Mouse (Mus musculus) stomach, embryonic 15.5 days (tissue): ENCODE data around the gene Strn3. TPM values are rescaled to one million over a fixed set of nuclear protein-coding genes. Genes with fewer than 3 reads are reported as not detected.
"Not testable (repeated sequence)": the region's sequence is repeated elsewhere in the genome, so short reads cannot be mapped to it uniquely, and the experiment has no call there.

Experiments used
- ATAC-seq: fragments of 200-750 bp; cut with Nextera tagmentation; 2 replicates; pipeline ENCODE4 v1.8.0; 2017; ENCODE audit warnings: low read depth, moderate number of reproducible peaks, moderate TSS enrichment; ENCODE audit not compliant: insufficient read depth, low FRiP score
- H3K27ac ChIP-seq: fragments of 300-500 bp; sonication (generic); 2 replicates; pipeline ENCODE4 v1.5.1; 2015; ENCODE audit warnings: mild to moderate bottlenecking, inconsistent platforms
- H3K27me3 ChIP-seq: fragments of 300-500 bp; sonication (generic); replicated peaks from 2 replicates; pipeline ENCODE4 v1.6.1; 2015; ENCODE audit warnings: inconsistent platforms
- H3K36me3 ChIP-seq: fragments of 300-500 bp; sonication (generic); 2 replicates; pipeline ENCODE4 v1.6.1; 2015; ENCODE audit warnings: inconsistent platforms
- H3K4me1 ChIP-seq: fragments of 300-500 bp; sonication (generic); 2 replicates; pipeline ENCODE4 v1.6.1; 2015; ENCODE audit warnings: inconsistent platforms
- H3K4me2 ChIP-seq: fragments of 300-500 bp; sonication (generic); 2 replicates; pipeline ENCODE4 v1.6.1; 2015; ENCODE audit warnings: mild to moderate bottlenecking, inconsistent platforms
- H3K4me3 ChIP-seq: fragments of 300-500 bp; sonication (generic); replicated peaks from 2 replicates; pipeline ENCODE4 v1.5.1; 2015; ENCODE audit warnings: inconsistent platforms
- H3K9ac ChIP-seq: fragments of 300-500 bp; sonication (generic); 2 replicates; pipeline ENCODE4 v1.6.1; 2015; ENCODE audit warnings: inconsistent platforms
- H3K9me3 ChIP-seq: fragments of 300-500 bp; sonication (generic); 2 replicates; pipeline ENCODE4 v1.6.1; 2016; ENCODE audit warnings: inconsistent platforms
- WGBS: fragments of 180-500 bp; shearing (Covaris S2); methylation state at CpG from one replicate; pipeline ENCODE4 v1.1.7; 2015; 5-methylcytosine and 5-hydroxymethylcytosine counted together
- polyA plus RNA-seq: library from polyadenylated mRNA; unstranded; fragments of >200 nt; fragmentation: Nextera tagmentation; extraction: Ambion mirVana; gene quantifications from 2 replicates; pipeline ENCODE4 v1.2.1, GENCODE M21; 2015

The Strn3 gene
- polyA plus RNA-seq, 1 experiment from 2014 or later, result 40.6 TPM

DNA sequence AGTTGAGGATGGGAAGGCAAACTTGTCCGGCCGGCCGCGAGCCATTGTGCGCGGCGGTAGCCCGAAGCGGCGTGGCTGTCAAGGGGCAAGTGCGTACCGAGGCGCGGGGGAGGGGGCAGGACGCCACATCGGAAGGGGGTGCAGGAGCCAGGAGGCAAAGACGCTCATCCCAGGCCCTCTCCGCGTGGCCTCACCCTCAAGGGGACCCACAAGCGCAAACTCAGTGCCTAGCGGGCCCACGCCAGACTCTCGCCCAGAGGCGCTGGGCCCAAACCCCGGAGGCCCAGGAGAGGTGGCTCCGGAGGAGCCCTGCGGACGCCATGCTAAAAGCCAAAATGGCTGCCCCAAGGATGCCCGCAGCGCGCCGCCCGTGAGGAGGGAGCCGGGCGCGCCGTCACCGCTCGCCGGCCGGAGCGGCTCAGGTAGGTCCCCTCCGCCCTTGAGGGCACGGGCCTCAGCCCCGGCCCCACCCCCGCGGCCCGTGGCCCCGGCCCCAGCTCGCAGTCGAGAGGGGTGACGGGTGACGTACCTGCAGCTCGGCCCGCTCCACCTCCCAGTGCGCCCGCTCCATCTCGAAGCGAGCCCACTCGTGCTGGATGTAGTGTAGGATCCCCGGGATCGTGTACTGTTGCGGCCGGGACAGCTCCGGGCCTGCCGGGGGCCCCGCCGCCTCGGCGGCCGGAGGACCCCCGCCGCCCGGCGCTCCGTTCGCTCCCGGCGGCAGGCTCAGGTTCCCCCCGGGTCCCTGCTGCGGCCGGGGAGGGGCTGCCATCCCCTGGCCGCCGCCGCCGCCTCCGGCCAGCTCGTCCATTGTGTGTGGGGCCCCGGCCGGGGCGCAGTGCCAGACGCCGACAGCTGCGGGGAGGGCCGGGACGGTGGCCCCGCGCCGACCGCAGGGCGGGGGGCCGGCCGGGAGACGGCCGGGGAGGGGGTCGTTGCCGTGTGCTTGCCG lies 528 bp downstream of the Strn3 start, which contains the start of gene Ap4s1:
Gene Ap4s1 (plus strand): TSS at position 141 of the 952 bp plus-strand sequence.
- Histone ChIP-seq H3K9me3 (no peaks in the 10 kb centered on the region), H3K4me2 (peak within 1 kb of the TSS; percentile 59), H3K4me1 (peaks cover 3% of the 10 kb centered on the region; the same call in 1 of the 2 replicates), H3K27me3 (no peaks in the 10 kb centered on the region), H3K9ac (peak within 1 kb of the TSS; percentile 98), H3K36me3 (no peaks in the 10 kb centered on the region), H3K27ac (peak within 1 kb of the TSS; percentile 99), H3K4me3 (peak within 1 kb of the TSS; percentile 98)
- peak; percentile 67 for ATAC-seq
- WGBS, result under 1% methylated on average over 92 of the region's 108 CpGs

DNA sequence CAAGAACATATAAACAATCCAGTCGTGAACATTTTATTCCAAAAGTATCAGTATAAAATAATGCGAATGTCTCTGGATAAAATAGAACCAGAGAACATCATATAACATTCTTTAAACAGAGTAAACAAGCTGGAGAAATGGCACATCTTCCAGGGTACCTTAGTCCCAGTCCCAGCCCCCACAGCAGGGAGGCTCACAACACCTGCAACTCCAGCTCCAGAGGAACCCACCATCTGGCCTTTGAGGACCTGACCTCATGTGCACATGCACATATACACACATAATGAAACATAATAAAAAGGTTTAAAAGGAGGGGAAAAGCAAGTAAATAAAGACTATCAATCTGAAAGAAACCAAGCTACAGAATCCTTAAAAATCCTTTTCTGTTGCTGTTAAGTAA lies 3.2 kb downstream of the Strn3 start:
- Histone ChIP-seq H3K4me1 (peaks cover 3% of the 10 kb centered on the region; the same call in 1 of the 2 replicates), H3K4me3 (no peak overlapping the region), H3K9me3 (no peaks in the 10 kb centered on the region), H3K27ac (no peak overlapping the region), H3K36me3 (no peaks in the 10 kb centered on the region), H3K9ac (no peak overlapping the region), H3K27me3 (no peaks in the 10 kb centered on the region), H3K4me2 (no peak overlapping the region)
- ATAC-seq, result no peak
- WGBS, result 73% methylated on average over 2 of the region's 2 CpGs

DNA sequence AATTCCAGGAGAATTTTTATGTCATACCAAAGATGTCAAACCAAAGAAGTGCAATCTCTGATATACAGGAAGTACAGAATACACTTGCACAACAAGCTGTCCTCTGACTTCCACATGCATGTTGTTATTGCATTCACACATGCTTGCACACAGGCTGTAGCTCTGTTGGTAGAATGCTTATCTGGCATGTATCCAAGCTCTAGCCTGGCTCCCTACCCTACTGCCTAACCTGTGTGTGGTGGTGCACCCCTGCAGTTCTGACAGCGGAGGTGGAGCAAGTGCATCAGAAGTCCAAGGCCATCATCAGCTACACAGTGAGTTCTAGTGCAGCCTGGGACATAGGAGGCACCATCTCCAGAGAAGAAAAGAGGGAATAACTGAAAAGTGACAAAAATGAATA lies 12.9 kb downstream of the Strn3 start:
- Histone ChIP-seq H3K36me3 (no peaks in the 10 kb centered on the region), H3K27ac (no peak overlapping the region), H3K4me1 (peaks cover 5% of the 10 kb centered on the region; the same call in 1 of the 2 replicates), H3K9me3 (no peaks in the 10 kb centered on the region), H3K4me2 (no peak overlapping the region), H3K27me3 (no peaks in the 10 kb centered on the region), H3K9ac (no peak overlapping the region), H3K4me3 (no peak overlapping the region)
- WGBS, result 80% methylated on average over 1 of the region's 1 CpGs
- ATAC-seq, result no peak

DNA sequence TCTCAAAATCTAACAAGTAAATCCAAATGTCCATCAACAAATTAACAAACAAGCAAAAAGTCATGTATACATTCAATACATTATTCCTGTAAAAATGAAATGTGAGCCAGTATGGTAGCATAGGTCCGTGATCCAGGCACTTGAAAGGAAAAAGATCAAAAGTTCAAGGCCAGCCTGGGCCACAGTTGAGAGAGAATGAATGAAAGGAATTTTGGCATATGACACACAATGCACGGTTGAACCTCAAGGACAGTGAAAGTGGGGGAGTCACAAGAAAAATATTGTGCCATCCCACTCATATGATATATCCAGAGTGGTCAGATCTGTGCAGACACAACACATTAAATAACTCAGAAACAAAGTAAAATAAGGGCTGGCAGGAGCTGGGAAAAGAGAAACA lies 15.3 kb downstream of the Strn3 start:
- Histone ChIP-seq H3K36me3 (no peaks in the 10 kb centered on the region), H3K4me1 (peaks cover 7% of the 10 kb centered on the region; the same call in 1 of the 2 replicates), H3K27me3 (no peaks in the 10 kb centered on the region), H3K4me3 (no peak overlapping the region), H3K4me2 (no peak overlapping the region), H3K9ac (no peak overlapping the region), H3K9me3 (no peaks in the 10 kb centered on the region), H3K27ac (no peak overlapping the region)
- WGBS, result 49% methylated on average over 2 of the region's 2 CpGs
- ATAC-seq, result no peak

DNA sequence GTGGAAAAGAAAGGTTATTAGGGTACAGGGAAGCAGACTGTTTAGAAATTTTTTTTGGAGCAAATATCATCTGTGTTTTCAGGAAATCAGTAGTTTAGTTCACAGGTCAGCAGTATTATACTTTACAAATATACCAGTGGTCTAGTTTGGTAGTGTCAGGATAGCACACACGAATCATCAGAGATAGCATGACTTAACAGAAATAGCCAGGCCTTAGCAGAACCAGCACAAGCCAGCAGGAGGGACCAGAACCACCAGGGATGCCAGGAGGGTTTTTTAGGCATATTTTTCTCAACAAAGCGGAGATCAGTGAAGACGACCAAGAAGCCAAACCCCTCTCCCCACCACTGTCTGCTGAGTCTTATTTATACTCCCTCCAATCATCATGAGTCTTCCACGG lies 18.4 kb downstream of the Strn3 start:
- H3K9ac ChIP-seq, result no peak overlapping the region
- no peaks in the 10 kb centered on the region for H3K36me3 ChIP-seq
- H3K4me3 ChIP-seq, result no peak overlapping the region
- no peaks in the 10 kb centered on the region for H3K9me3 ChIP-seq
- H3K27ac ChIP-seq, result no peak overlapping the region
- ATAC-seq, result no peak
- H3K27me3 ChIP-seq, result no peaks in the 10 kb centered on the region
- 64% methylated on average over 4 of the region's 4 CpGs for WGBS
- H3K4me2 ChIP-seq, result no peak overlapping the region
- 0 out of 2 replicates have a peak, but pooled peaks cover 5% of the 10 kb centered on the region for H3K4me1 ChIP-seq

DNA sequence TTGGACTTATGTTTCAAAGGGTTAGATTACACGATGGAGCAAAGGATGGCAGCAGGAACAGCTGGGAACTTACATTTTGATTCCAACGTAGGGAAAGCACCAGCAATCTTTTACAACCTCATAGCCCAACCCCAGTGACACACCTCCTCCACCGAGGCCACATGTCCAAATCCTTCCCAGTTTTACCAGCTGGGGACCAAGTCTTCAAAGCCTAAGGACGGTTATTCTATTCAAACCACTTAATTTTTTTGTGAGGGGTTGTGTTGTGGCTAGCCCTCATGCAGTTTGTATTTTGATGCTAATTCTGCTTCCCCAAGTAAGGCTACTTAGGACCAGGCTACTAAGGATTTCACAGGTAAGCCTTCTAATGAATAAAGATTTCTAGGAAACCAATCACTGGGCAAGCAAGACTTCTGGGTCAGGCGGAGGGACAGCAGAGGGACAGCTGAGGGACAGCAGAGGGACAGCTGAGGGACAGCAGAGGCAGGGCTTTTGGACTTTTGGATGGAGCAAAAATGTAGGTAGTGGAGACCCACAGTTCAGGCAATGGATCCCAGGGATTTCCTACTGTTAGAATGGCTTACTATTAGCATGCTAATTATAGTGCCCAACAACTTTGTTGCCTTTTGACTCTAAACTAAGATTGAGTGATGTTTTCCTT lies 20.3 kb downstream of the Strn3 start:
- WGBS, result 42% methylated on average over 5 of the region's 5 CpGs
- no peak overlapping the region for H3K9ac ChIP-seq
- H3K4me3 ChIP-seq, result no peak overlapping the region
- no peaks in the 10 kb centered on the region for H3K36me3 ChIP-seq
- H3K4me1 ChIP-seq, result 0 out of 2 replicates have a peak, but pooled peaks cover 5% of the 10 kb centered on the region
- no peak for ATAC-seq
- no peak overlapping the region for H3K27ac ChIP-seq
- no peaks in the 10 kb centered on the region for H3K9me3 ChIP-seq
- no peak overlapping the region for H3K4me2 ChIP-seq
- H3K27me3 ChIP-seq, result no peaks in the 10 kb centered on the region

DNA sequence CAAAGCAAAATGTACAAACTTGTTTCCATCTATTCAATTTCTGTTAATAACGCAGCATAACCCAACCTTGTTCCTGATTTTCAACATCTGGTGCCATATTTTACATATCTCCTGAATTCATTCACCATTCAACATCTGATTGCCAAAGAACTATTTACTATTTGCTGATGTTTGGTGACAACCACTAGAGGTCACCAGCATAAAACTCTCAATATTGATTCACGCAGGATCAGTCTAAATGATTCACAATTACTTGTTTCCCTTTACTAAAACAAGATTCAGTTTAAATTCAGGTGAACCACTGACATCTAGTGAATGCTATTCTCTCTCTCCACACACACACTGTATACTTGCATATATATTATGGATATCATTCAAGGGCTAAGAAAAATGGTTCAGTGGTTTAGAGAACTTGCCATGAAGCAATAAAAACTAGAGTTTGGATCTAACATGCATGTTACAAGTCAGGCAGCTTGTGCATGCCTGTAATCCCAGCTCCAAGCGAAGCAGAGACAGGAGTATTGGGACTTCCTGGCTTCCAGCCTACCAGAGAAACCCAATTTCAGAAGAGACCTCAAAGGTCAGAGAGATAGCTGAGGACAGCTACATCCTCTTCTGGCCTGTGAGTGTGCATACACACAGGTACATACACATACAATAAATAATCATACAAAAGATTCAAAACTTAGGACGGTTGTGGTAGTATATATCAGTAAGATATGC lies 24.8 kb downstream of the Strn3 start:
- no peaks in the 10 kb centered on the region for H3K36me3 ChIP-seq
- no peaks in the 10 kb centered on the region for H3K4me1 ChIP-seq
- H3K4me2 ChIP-seq, result no peak overlapping the region
- H3K27ac ChIP-seq, result no peak overlapping the region
- no peaks in the 10 kb centered on the region for H3K27me3 ChIP-seq
- no peak overlapping the region for H3K4me3 ChIP-seq
- ATAC-seq, result no peak
- WGBS, result 70% methylated on average over 4 of the region's 4 CpGs
- H3K9ac ChIP-seq, result no peak overlapping the region
- H3K9me3 ChIP-seq, result no peaks in the 10 kb centered on the region

DNA sequence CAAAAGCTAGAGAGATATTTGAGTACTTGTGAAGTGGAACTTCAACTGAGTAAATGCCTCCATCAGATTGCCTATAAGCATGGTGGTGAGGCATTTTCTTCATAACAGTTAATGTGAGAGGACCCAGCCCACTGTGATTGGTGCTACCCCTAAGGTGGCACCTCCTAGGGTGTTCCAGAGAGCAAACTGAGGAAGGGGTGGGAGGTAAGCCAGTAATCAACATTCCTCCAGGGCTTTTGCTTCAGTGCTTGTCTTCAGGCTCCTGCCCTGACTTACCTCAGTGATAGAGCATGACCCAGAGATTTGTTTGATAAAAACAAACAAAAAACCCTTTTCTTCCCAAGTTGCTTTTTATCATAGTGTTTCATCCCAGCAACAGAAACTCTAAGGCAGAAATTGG lies 27.8 kb downstream of the Strn3 start:
- no peaks in the 10 kb centered on the region for H3K9me3 ChIP-seq
- H3K27ac ChIP-seq, result no peak overlapping the region
- H3K4me3 ChIP-seq, result no peak overlapping the region
- no peak for ATAC-seq
- no peaks in the 10 kb centered on the region for H3K4me1 ChIP-seq
- H3K4me2 ChIP-seq, result no peak overlapping the region
- H3K36me3 ChIP-seq, result no peaks in the 10 kb centered on the region
- no peak overlapping the region for H3K9ac ChIP-seq
- H3K27me3 ChIP-seq, result no peaks in the 10 kb centered on the region

DNA sequence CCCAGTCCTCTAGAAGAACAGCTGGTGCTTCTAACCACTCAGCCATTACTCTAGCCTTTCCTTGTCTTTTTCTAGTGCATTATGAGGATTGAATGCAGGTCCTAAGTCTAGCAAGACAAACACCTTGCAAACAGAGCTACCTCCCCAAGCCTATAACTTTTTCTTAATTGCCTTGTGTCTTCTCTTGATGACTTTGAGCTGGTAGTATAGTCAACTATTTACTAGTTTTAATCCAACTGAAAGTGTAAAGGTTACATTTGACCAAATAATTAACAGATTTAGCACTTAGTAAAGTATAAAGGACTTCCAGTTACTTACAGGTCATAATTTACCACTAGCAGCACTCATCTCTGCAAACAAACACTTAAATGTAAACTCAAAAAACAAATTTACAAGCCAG lies 28.7 kb downstream of the Strn3 start:
- no peaks in the 10 kb centered on the region for H3K27me3 ChIP-seq
- H3K9me3 ChIP-seq, result no peaks in the 10 kb centered on the region
- no peak overlapping the region for H3K4me2 ChIP-seq
- no peak overlapping the region for H3K4me3 ChIP-seq
- no peak for ATAC-seq
- H3K4me1 ChIP-seq, result no peaks in the 10 kb centered on the region
- H3K9ac ChIP-seq, result no peak overlapping the region
- no peaks in the 10 kb centered on the region for H3K36me3 ChIP-seq
- no peak overlapping the region for H3K27ac ChIP-seq

DNA sequence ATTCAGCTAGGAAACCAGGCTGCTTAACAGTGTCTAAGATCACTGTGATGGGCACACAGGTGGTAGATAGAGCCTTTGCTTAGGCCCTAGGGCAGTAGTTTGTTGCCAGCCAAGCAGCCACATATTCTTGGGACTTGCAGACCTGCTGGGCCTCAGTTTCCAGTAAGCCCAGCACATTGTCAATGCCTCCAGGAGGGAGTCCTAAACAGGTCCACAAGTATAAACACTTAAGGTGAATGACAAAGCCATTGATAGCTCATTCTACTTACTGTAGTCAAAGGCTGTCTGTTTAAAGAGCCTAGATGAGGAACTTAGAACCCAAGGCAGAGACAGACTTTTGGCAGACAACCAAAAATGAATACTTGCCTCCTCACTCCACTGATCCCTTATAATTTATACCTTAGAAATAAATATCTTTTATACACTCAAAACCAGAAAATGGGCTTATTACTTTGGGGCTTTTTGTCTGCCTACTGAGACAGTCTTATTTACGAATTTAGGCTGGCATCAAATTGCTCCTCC lies 35.7 kb downstream of the Strn3 start:
- no peak for ATAC-seq
- peaks cover 5% of the 10 kb centered on the region; the same call in 1 of the 2 replicates for H3K36me3 ChIP-seq
- H3K9ac ChIP-seq, result no peak overlapping the region
- H3K4me2 ChIP-seq, result no peak overlapping the region
- H3K9me3 ChIP-seq, result no peaks in the 10 kb centered on the region
- H3K27me3 ChIP-seq, result no peaks in the 10 kb centered on the region
- H3K4me1 ChIP-seq, result no peaks in the 10 kb centered on the region
- H3K4me3 ChIP-seq, result no peak overlapping the region
- no peak overlapping the region for H3K27ac ChIP-seq
- WGBS, result 79% methylated on average over 1 of the region's 1 CpGs

DNA sequence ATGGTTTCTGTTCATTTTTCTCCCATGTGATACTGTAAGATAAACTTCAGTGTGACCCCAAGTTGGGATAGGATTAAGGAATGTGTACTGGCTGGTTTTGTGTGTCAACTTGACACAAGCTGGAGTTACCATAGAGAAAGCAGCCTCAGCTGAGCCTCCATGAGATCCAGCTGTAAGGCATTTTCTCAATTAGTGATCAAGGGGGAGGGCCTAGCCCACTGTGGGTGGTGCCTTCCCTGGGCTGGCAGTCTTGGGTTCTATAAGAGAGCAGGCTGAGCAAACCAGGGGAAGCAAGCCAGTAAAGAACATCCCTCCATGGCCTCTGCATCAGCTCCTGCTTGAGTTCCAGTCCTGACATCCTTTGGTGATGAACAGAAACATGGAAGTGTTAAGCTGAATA lies 42.3 kb downstream of the Strn3 start:
- H3K9me3 ChIP-seq, H3K27ac ChIP-seq, H3K4me1 ChIP-seq, H3K4me3 ChIP-seq, ATAC-seq, H3K4me2 ChIP-seq, H3K27me3 ChIP-seq, H3K9ac ChIP-seq: not testable (repeated sequence)
- H3K36me3 ChIP-seq, result peaks cover 11% of the 10 kb centered on the region; the same call in 1 of the 2 replicates
